Mouse (Mus musculus) CH12.LX (cell line): Measurements from ENCODE around the gene Rnaseh1. TPM values are rescaled to one million over a fixed set of nuclear protein-coding genes. Genes with fewer than 3 reads are reported as not detected.

Experiments
- DNase-seq: peaks from one replicate; pipeline ENCODE4 v3.0.0-alpha.2; 2013; ENCODE audit errors: extremely low read depth
- H3K27ac ChIP-seq: 2 replicates; pipeline ENCODE4 v1.5.1; 2012; ENCODE audit warnings: low read depth, mild to moderate bottlenecking, control low read depth, moderate library complexity; ENCODE audit not compliant: insufficient read depth
- H3K27me3 ChIP-seq: replicated peaks from 2 replicates; pipeline ENCODE3; 2012; ENCODE audit warnings: inconsistent platforms
- H3K36me3 ChIP-seq, 2 experiments: replicated peaks in 1 of 2; 2 replicates each; pipeline versions ENCODE3 to v1.6.1; 2012; ENCODE audit warnings: inconsistent platforms in 1 of 2, low read length in 1 of 2, mild to moderate bottlenecking in 1 of 2, mixed read lengths in 1 of 2, moderate library complexity in 1 of 2; ENCODE audit not compliant: control insufficient read depth in 1 of 2, insufficient read depth in 1 of 2
- H3K4me1 ChIP-seq, 2 experiments: 2 replicates each; pipeline ENCODE4 v1.6.1; 2012; ENCODE audit warnings: inconsistent platforms in 1 of 2, moderate library complexity in 1 of 2; ENCODE audit not compliant: insufficient read depth in 2 of 2, control insufficient read depth in 1 of 2
- H3K4me2 ChIP-seq: 2 replicates; pipeline ENCODE4 v1.6.1; 2012; ENCODE audit warnings: low read depth, mild to moderate bottlenecking, control low read depth; ENCODE audit not compliant: poor library complexity, insufficient read depth, severe bottlenecking
- H3K4me3 ChIP-seq, 3 experiments: fragments of 150-350 bp in 1 of 3; sonication (generic) in 1 of 3; replicated peaks in 1 of 3; 2 replicates each; pipeline versions ENCODE3 to v1.5.1; 2011 to 2012; ENCODE audit warnings: low read depth in 2 of 3, low read length in 2 of 3, mild to moderate bottlenecking in 2 of 3, moderate library complexity in 2 of 3, control low read depth in 1 of 3, improper control_type of control experiment in 1 of 3, inconsistent platforms in 1 of 3, mixed read lengths in 1 of 3; ENCODE audit not compliant: poor library complexity in 1 of 3
- H3K79me2 ChIP-seq: replicated peaks from 2 replicates; pipeline ENCODE4 v1.6.1; 2012; ENCODE audit warnings: mild to moderate bottlenecking, moderate library complexity; ENCODE audit not compliant: control insufficient read depth, poor library complexity, insufficient read depth, severe bottlenecking; ENCODE audit errors: extremely low read depth
- H3K9ac ChIP-seq: 2 replicates; pipeline ENCODE4 v1.6.1; 2012; ENCODE audit warnings: low read depth, mild to moderate bottlenecking, control low read depth, moderate library complexity; ENCODE audit not compliant: insufficient read depth
- H3K9me3 ChIP-seq: replicated peaks from 2 replicates; pipeline ENCODE3; 2012; ENCODE audit warnings: low read length, inconsistent platforms, mixed read lengths
- CTCF ChIP-seq, 2 experiments: IDR thresholded peaks in 1 of 2; conservative IDR thresholded peaks in 1 of 2; 2 replicates each; pipeline ENCODE4 v1.5.1; 2011 to 2012; ENCODE audit warnings: low read depth in 2 of 2, low read length in 2 of 2, improper control_type of control experiment in 1 of 2, inconsistent platforms in 1 of 2, mild to moderate bottlenecking in 1 of 2, moderate library complexity in 1 of 2
- E2F4 ChIP-seq: IDR thresholded peaks from 2 replicates; pipeline ENCODE4 v1.6.1; 2011; ENCODE audit warnings: low read depth, low read length, improper control_type of control experiment; ENCODE audit not compliant: insufficient replicate concordance
- ELF1 ChIP-seq: IDR thresholded peaks from 2 replicates; pipeline ENCODE4 v1.6.1; 2014; ENCODE audit warnings: low read depth, mild to moderate bottlenecking, inconsistent platforms, low read length, improper control_type of control experiment
- ETS1 ChIP-seq: conservative IDR thresholded peaks from 2 replicates; pipeline ENCODE4 v1.6.1; 2012; ENCODE audit warnings: low read depth, mild to moderate bottlenecking, inconsistent platforms, low read length, improper control_type of control experiment, moderate library complexity
- GABPA ChIP-seq: IDR thresholded peaks from 2 replicates; pipeline ENCODE4 v1.6.1; 2012; ENCODE audit warnings: low read depth, low read length, improper control_type of control experiment, inconsistent platforms; ENCODE audit not compliant: insufficient replicate concordance
- JUN ChIP-seq: IDR thresholded peaks from 2 replicates; pipeline ENCODE4 v1.6.1; 2011; ENCODE audit warnings: low read depth, mild to moderate bottlenecking, low read length, improper control_type of control experiment, moderate library complexity; ENCODE audit not compliant: insufficient read depth
- MAZ ChIP-seq: IDR thresholded peaks from 2 replicates; pipeline ENCODE4 v1.6.1; 2012; ENCODE audit warnings: low read depth, mild to moderate bottlenecking, inconsistent platforms, low read length, improper control_type of control experiment, moderate library complexity
- MEF2A ChIP-seq: IDR thresholded peaks from 2 replicates; pipeline ENCODE4 v1.6.1; 2014; ENCODE audit warnings: low read depth, mild to moderate bottlenecking, inconsistent platforms, low read length, improper control_type of control experiment, borderline replicate concordance
- NELFE ChIP-seq: IDR thresholded peaks from 2 replicates; pipeline ENCODE4 v1.6.1; 2011; ENCODE audit warnings: low read depth, low read length, improper control_type of control experiment
- PAX5 ChIP-seq: IDR thresholded peaks from 2 replicates; pipeline ENCODE4 v1.6.1; 2012; ENCODE audit warnings: low read length, inconsistent platforms, mixed read lengths
- POLR2A ChIP-seq: IDR thresholded peaks from 2 replicates; pipeline ENCODE4 v1.6.1; 2011; ENCODE audit warnings: low read depth, mild to moderate bottlenecking, improper control_type of control experiment, low read length
- POLR2AphosphoS2 ChIP-seq: IDR thresholded peaks from 2 replicates; pipeline ENCODE4 v1.6.1; 2011; ENCODE audit warnings: low read depth, low read length, improper control_type of control experiment
- RAD21 ChIP-seq: IDR thresholded peaks from 2 replicates; pipeline ENCODE4 v1.6.1; 2011; ENCODE audit warnings: low read depth, mild to moderate bottlenecking, low read length, improper control_type of control experiment, moderate library complexity
- RCOR1 ChIP-seq: conservative IDR thresholded peaks from 2 replicates; pipeline ENCODE4 v1.6.1; 2012; ENCODE audit warnings: low read depth, mild to moderate bottlenecking, inconsistent platforms, low read length, improper control_type of control experiment
- SIN3A ChIP-seq: IDR thresholded peaks from 2 replicates; pipeline ENCODE4 v1.6.1; 2012; ENCODE audit warnings: low read length, improper control_type of control experiment, inconsistent platforms
- ZC3H11A ChIP-seq: IDR thresholded peaks from 2 replicates; pipeline ENCODE4 v1.6.1; 2012; ENCODE audit warnings: low read depth, mild to moderate bottlenecking, inconsistent platforms, low read length, improper control_type of control experiment
- ZNF384 ChIP-seq: IDR thresholded peaks from 2 replicates; pipeline ENCODE4 v1.6.1; 2012; ENCODE audit warnings: low read depth, low read length, improper control_type of control experiment, inconsistent platforms
- dilution Hi-C: fragments of 300-500 bp; cut with MboI; formaldehyde crosslinking; loops from 2 replicates; pipeline ENCODE4 v1.14.3; 2020; ENCODE audit warnings: low sequenced_read_pairs; ENCODE audit not compliant: extremely low pct_unique_long_range_greater_than_20kb, extremely low pct_ligation_motif_present
- in situ Hi-C: fragments of 300-500 bp; cut with MboI; formaldehyde crosslinking; loops from 3 replicates; pipeline ENCODE4 v1.14.3; 2019; ENCODE audit warnings: low sequenced_read_pairs, low pct_ligation_motif_present, low pct_unique_long_range_greater_than_20kb, mixed read lengths
- polyA plus RNA-seq: library from polyadenylated mRNA; unstranded; fragments of >175 nt; gene quantifications from 2 replicates; pipeline ENCODE4 v1.2.1, GENCODE M21; 2012; ENCODE audit warnings: low read depth; ENCODE audit not compliant: insufficient read length
- total RNA-seq, 2 experiments: library from RNA; depleted of rRNA; stranded (reverse); fragments of 300-350 nt in 1 of 2; fragments of >200 nt in 1 of 2; gene quantifications; 2 replicates each; pipeline ENCODE4 v1.2.3; 2012 to 2014

The Rnaseh1 gene
- total and polyA plus RNA-seq, 3 experiments, result 31.1 to 33.8 (median 33.4) TPM

- Histone ChIP-seq H3K9ac (no peak overlapping the region), H3K79me2 (no peaks in the 10 kb centered on the region), H3K4me1 (0 out of 4 replicates have a peak, but pooled peaks cover 0 to 3% of the 10 kb centered on the region in 2 experiments), H3K36me3 (no peaks in the 10 kb centered on the region), H3K4me2 (peak overlapping the region; percentile 45; the same call in 1 of the 2 replicates), H3K27me3 (peaks cover 40% of the 10 kb centered on the region), H3K4me3 (no peak overlapping the region), H3K27ac (no peak overlapping the region), H3K9me3 (no peaks in the 10 kb centered on the region)
- TF ChIP-seq GABPA, result no peak
- TF ChIP-seq CTCF (conservative IDR thresholded peaks at IDR 0.05 in 1 of 2, IDR thresholded peaks at IDR 0.05 in 1 of 2; ENCODE audit: low read depth in 2 of 2, low read length in 2 of 2), result 0 out of 4 replicates have a peak, but pooled peaks of 1 of the 2 experiments have one; percentile 1
- dilution Hi-C loops, result no loop called here
- in situ Hi-C loops, result no loop called here
- no peak for DNase-seq
Observed at GRCm38 (mm10) chr12:28621451-28622166, 27.8 kb upstream of the Rnaseh1 start.

DNA sequence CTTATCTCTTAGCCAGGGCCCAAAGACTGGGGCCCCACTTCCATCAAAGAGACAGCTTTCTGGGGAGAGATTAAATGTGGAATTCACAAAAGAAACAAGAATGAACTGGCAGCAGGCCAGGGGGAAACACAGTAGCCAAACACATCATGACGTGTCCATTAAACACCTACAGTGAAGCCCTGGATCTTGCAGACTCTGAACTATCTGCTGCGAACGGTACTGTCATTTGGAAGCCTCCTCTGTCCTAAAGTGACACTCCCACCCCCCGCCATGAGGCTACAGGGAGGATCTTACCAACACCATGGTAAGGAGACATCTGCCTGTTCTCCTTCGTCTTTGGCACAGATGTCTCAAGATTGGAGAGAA, 27.3 kb upstream of the Rnaseh1 start:
- Histone ChIP-seq H3K27ac (no peak overlapping the region), H3K27me3 (peaks cover 34% of the 10 kb centered on the region), H3K36me3 (no peaks in the 10 kb centered on the region), H3K9me3 (no peaks in the 10 kb centered on the region), H3K4me2 (peak overlapping the region; percentile 45; the same call in 1 of the 2 replicates), H3K4me3 (no peak overlapping the region), H3K4me1 (peaks cover 0 to 3% of the 10 kb centered on the region in 2 experiments; a peak in 1 of 4 replicates), H3K79me2 (no peaks in the 10 kb centered on the region), H3K9ac (no peak overlapping the region)
- DNase-seq, result no peak
- TF ChIP-seq E2F4 (no peak), RAD21 (no peak), MEF2A (no peak), POLR2AphosphoS2 (no peak), NELFE (no peak), JUN (no peak)
- dilution Hi-C loops (no loop called here), in situ Hi-C loops (no loop called here)

DNA sequence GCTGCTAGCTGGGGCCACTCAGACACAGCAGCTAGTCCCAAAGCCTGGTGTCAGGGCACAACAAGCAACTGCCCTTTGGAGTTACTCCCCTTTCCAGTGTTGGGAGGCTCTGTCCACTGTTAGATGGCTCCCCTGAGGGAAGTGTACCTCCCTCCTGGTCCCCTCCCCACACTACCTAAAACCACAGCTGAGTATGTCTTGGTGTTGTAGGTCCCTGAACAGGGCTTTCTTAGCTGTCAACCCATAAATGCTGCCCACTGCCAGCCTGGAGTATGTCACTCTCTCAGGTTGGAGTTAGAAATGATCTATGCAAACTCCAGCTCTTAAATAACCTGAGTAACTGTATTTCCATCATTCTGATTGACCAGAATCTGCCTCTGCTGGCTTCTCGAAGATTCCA, 26.8 kb upstream of the Rnaseh1 start:
- no peak for DNase-seq
- no peaks in the 10 kb centered on the region for H3K79me2 ChIP-seq
- dilution Hi-C loops, result no loop called here
- H3K27me3 ChIP-seq, result peaks cover 29% of the 10 kb centered on the region
- no peak overlapping the region for H3K4me3 ChIP-seq
- no peak overlapping the region for H3K4me2 ChIP-seq
- TF ChIP-seq POLR2A (no peak), SIN3A (no peak), RCOR1 (no peak), ETS1 (no peak), ELF1 (no peak), PAX5 (no peak), ZNF384 (no peak), ZC3H11A (no peak), MAZ (no peak)
- no peak overlapping the region for H3K27ac ChIP-seq
- no peak overlapping the region for H3K9ac ChIP-seq
- in situ Hi-C loops, result no loop called here
- H3K4me1 ChIP-seq, result peaks cover 0 to 3% of the 10 kb centered on the region in 2 experiments; a peak in 1 of 4 replicates
- no peaks in the 10 kb centered on the region for H3K9me3 ChIP-seq
- H3K36me3 ChIP-seq, result no peaks in the 10 kb centered on the region
